Mouse (Mus musculus) kidney, adult 2 months (tissue): ENCODE data around the gene Ror1. TPM values are rescaled to one million over a fixed set of nuclear protein-coding genes. Genes with fewer than 3 reads are reported as not detected.

Experiments used
- DNase-seq: peaks from one replicate; pipeline ENCODE4 v3.0.0; 2021
- H3K27ac ChIP-seq: fragments of 200-500 bp; 2 replicates; pipeline ENCODE4 v1.5.1; 2012; ENCODE audit warnings: low read depth, low read length, control low read depth, inconsistent platforms; ENCODE audit not compliant: insufficient read depth
- H3K27me3 ChIP-seq: fragments of 200-500 bp; replicated peaks from 2 replicates; pipeline ENCODE4 v1.6.1; 2012; ENCODE audit warnings: mild to moderate bottlenecking, moderate library complexity, low read length, inconsistent platforms; ENCODE audit not compliant: control insufficient read depth, insufficient read depth
- H3K36me3 ChIP-seq: fragments of 200-500 bp; 2 replicates; pipeline ENCODE4 v1.6.1; 2012; ENCODE audit warnings: mild to moderate bottlenecking, moderate library complexity, low read length, inconsistent platforms; ENCODE audit not compliant: control insufficient read depth, insufficient read depth
- H3K4me1 ChIP-seq: fragments of 200-500 bp; 2 replicates; pipeline ENCODE4 v1.6.1; 2011; ENCODE audit warnings: low read length; ENCODE audit not compliant: control insufficient read depth, insufficient read depth
- H3K4me3 ChIP-seq: fragments of 200-500 bp; 2 replicates; pipeline ENCODE4 v1.5.1; 2011; ENCODE audit warnings: mild to moderate bottlenecking, low read depth, low read length, control low read depth; ENCODE audit not compliant: insufficient read depth
- CTCF ChIP-seq: fragments of 200-500 bp; conservative IDR thresholded peaks from 2 replicates; pipeline ENCODE4 v1.5.1; 2011; ENCODE audit warnings: low read depth, mild to moderate bottlenecking, control low read depth, low read length, moderate library complexity, mixed read lengths; ENCODE audit not compliant: insufficient read depth, insufficient read length
- POLR2A ChIP-seq: fragments of 200-500 bp; IDR thresholded peaks from one replicate; pipeline ENCODE4 v1.6.1; 2011; ENCODE audit warnings: low read depth, low read length, control low read depth
- WGBS: fragments of 180-500 bp; shearing (Covaris S2); methylation state at CpG from one replicate; pipeline ENCODE4 v1.1.7; 2018; 5-methylcytosine and 5-hydroxymethylcytosine counted together
- polyA plus RNA-seq: library from polyadenylated mRNA; depleted of rRNA; stranded (reverse); fragments of >200 nt; gene quantifications from 2 replicates; pipeline ENCODE4 v1.2.3, GENCODE M21; 2012

Gene Ror1
- polyA plus RNA-seq, 1 experiment, result 2.2 TPM

DNA sequence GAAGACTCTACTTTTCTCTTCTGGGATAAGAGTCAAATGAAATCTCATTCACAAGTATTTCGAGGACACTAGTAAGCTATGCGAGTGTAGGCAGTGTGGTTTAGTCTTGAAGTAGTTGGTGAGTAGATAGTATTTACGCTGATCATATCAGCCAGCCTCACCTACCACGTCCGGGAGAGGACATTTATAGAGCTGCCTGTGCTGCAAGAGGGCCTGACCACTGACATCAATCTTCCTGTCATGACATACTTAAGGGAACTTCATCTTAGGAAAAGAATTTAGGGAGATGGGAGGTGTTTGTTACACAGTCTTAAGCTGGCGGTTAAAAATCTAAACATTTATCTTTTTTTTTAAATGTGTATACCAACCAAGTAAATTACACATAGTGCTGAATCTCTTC, 95.9 kb downstream of the Ror1 start:
- peaks cover 16% of the 10 kb centered on the region for H3K4me1 ChIP-seq
- no peaks in the 10 kb centered on the region for H3K27me3 ChIP-seq
- no peak overlapping the region for H3K27ac ChIP-seq
- TF ChIP-seq CTCF (no peak), POLR2A (no peak)
- no peak for DNase-seq
- H3K4me3 ChIP-seq, result no peak overlapping the region
- H3K36me3 ChIP-seq, result no peaks in the 10 kb centered on the region
- 71% methylated on average over 6 of the region's 6 CpGs for WGBS

DNA sequence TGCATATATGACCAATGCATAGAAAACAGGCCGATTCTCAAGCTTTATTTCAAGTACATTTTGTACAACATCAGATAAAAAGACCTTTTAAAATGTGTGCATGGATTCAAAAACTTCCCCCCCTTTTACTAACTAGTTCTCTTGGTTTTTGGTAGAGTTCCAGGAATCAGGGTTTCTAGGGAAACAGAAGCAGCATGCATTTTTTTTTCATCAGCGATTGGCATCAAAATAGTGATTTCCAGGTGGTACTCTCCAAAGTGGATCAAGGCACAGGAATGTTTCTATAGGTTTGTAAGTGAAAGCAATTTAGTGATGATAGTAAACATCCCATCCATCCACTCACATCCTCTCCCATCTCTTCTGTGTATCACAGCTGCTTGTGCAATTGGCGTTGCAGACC, 98.5 kb downstream of the Ror1 start:
- Histone ChIP-seq H3K27ac (no peak overlapping the region), H3K4me1 (0 out of 2 replicates have a peak, but pooled peaks cover 3% of the 10 kb centered on the region), H3K4me3 (no peak overlapping the region), H3K27me3 (no peaks in the 10 kb centered on the region), H3K36me3 (no peaks in the 10 kb centered on the region)
- DNase-seq, result no peak
- no peak for TF ChIP-seq POLR2A
- WGBS, result 68% methylated on average over 3 of the region's 3 CpGs

DNA sequence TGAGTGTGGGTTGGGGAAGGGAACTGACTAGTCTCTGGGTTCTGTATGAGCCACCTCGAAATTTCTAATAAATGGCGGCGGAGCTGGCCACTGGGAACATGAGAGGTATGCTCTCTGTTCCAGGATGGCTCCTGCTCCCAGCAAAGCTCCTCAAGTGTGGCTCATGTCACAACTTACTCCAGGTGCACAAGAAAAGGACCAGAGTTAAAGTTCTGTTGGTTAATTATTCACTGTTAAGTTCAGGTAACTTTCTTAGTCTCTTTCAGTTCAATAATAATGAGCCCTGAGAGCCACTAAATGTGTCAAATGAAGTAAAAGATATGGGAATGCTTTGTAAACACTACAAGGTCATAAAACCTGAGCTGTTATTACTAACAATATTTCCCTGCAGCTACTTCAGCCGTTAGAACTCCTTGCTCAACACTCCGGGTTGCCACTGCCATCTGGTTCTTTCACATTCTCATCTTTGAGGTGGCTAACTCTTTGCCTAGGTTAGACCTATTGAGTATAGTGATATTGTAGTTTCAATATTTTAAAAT, 100.7 kb downstream of the Ror1 start:
- 68% methylated on average over 5 of the region's 5 CpGs for WGBS
- H3K4me1 ChIP-seq, result 0 out of 2 replicates have a peak, but pooled peaks cover 3% of the 10 kb centered on the region
- H3K27me3 ChIP-seq, result no peaks in the 10 kb centered on the region
- no peak overlapping the region for H3K4me3 ChIP-seq
- no peak for TF ChIP-seq POLR2A
- no peak for TF ChIP-seq CTCF
- DNase-seq, result no peak
- no peak overlapping the region for H3K27ac ChIP-seq
- no peaks in the 10 kb centered on the region for H3K36me3 ChIP-seq

- Histone ChIP-seq H3K4me3 (no peak overlapping the region), H3K27ac (no peak overlapping the region), H3K4me1 (0 out of 2 replicates have a peak, but pooled peaks cover 3% of the 10 kb centered on the region), H3K27me3 (no peaks in the 10 kb centered on the region), H3K36me3 (no peaks in the 10 kb centered on the region)
- DNase-seq, result no peak
- TF ChIP-seq CTCF (no peak), POLR2A (no peak)
- WGBS, result 72% methylated on average over 2 of the region's 2 CpGs
These were observed 102.7 kb downstream of the Ror1 start for GRCm38 (mm10) chr4:100198275-100198674.

DNA sequence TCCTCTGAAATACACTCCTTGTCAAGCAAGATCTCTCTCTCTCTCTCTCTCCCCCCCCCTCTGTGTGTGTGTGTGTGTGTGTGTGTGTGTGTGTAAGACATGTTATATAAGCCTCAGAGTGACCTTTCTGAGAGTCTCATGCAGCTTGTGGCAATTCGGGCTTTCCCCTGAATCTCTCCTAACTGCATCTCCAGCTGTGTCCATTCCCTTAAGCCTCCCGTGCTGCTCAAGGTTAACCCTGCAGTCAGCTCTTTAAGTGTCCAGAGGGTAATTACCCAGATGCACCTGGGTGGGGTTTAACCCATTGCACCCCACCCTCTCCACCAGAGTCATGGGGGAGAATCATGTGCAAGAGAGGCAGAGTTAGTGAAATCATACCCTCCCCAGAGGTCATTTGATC, 105.7 kb downstream of the Ror1 start:
- Histone ChIP-seq H3K27ac (no peak overlapping the region), H3K36me3 (no peaks in the 10 kb centered on the region), H3K4me3 (no peak overlapping the region), H3K27me3 (no peaks in the 10 kb centered on the region), H3K4me1 (no peaks in the 10 kb centered on the region)
- 50% methylated on average over 2 of the region's 2 CpGs for WGBS
- TF ChIP-seq POLR2A (no peak), CTCF (no peak)
- no peak for DNase-seq

DNA sequence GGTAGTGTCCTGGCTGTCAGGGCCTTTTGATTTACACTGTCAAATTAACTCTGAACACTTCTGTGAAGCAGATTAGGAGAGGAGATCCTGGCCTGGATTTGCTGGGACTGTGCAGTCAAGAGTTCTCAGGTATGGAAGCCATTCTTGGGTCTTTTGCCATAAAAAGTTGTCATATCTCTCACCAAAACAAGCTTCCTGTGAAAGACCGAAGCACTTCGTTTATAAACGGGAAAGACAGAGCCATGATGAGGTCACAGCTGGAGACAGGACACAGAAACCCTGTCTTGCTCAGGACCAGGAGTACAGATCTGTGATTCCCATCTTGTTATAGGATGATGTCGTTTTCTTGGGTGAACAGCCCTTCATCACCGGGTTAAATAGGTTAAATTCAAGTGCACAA, 107.5 kb downstream of the Ror1 start:
- no peaks in the 10 kb centered on the region for H3K36me3 ChIP-seq
- no peak overlapping the region for H3K27ac ChIP-seq
- TF ChIP-seq CTCF, result no peak
- TF ChIP-seq POLR2A, result no peak
- 70% methylated on average over 5 of the region's 5 CpGs for WGBS
- H3K27me3 ChIP-seq, result no peaks in the 10 kb centered on the region
- H3K4me1 ChIP-seq, result no peaks in the 10 kb centered on the region
- no peak for DNase-seq
- H3K4me3 ChIP-seq, result no peak overlapping the region

- Histone ChIP-seq H3K27me3 (no peaks in the 10 kb centered on the region), H3K27ac (no peak overlapping the region), H3K36me3 (no peaks in the 10 kb centered on the region), H3K4me3 (no peak overlapping the region), H3K4me1 (no peaks in the 10 kb centered on the region)
- 92% methylated on average over 5 of the region's 5 CpGs for WGBS
- TF ChIP-seq CTCF (no peak), POLR2A (no peak)
- DNase-seq, result no peak
These were observed 108.1 kb downstream of the Ror1 start for GRCm38 (mm10) chr4:100203688-100204087.
